Mouse (Mus musculus) megakaryocyte-erythroid progenitor cell, adult 5-6 weeks (primary cell): ENCODE measurements around the gene Ripk1. TPM values are rescaled to one million over a fixed set of nuclear protein-coding genes. Genes with fewer than 3 reads are reported as not detected.

Experiments
- ATAC-seq: replicated peaks from 2 replicates; pipeline ENCODE4 v1.8.0; 2016; ENCODE audit warnings: mild to moderate bottlenecking, inconsistent platforms; ENCODE audit not compliant: severe bottlenecking, poor library complexity, low FRiP score, low TSS enrichment
- total RNA-seq, 2 experiments: library from RNA; stranded (forward) in 1 of 2; stranded (reverse) in 1 of 2; fragments of 200-1000, 215-1000 nt in 1 of 2; fragments of >200 nt in 1 of 2; fragmentation: Nextera tagmentation in 1 of 2; gene quantifications; 2 replicates each; pipeline ENCODE4 v1.2.3; 2014 to 2017

The Ripk1 gene
- total RNA-seq (2014; fragmentation: Nextera tagmentation) (18.8 and 24.6 TPM in 2 replicates), total RNA-seq (2017) (36.3 and 36.9 TPM in 2 replicates)

- peak; percentile 94 for ATAC-seq
Observed at GRCm38 (mm10) chr13:34002058-34003006, at the start of gene Ripk1, which contains the start of gene Serpinb6a. Ripk1 (plus strand) TSS chr13:34002363. Serpinb6a (minus strand) TSS chr13:34002794.

- no peak for ATAC-seq
Observed at GRCm38 (mm10) chr13:33952947-33953346, 49.2 kb upstream of the Ripk1 start.

GRCm38 (mm10) chr13:33956571-33957421 is 45.4 kb upstream of the Ripk1 start:
- peak; percentile 89 for ATAC-seq

GRCm38 (mm10) chr13:33959771-33960170 is 42.4 kb upstream of the Ripk1 start:
- no peak for ATAC-seq

- peak; percentile 79 for ATAC-seq
Observed at GRCm38 (mm10) chr13:33964206-33965046, 37.7 kb upstream of the Ripk1 start, which contains the start of gene Nqo2. Nqo2 (plus strand) TSS chr13:33964687.

GRCm38 (mm10) chr13:33965056-33966024 is 36.8 kb upstream of the Ripk1 start:
- peak; percentile 94 for ATAC-seq

GRCm38 (mm10) chr13:33966025-33966412 is 36.1 kb upstream of the Ripk1 start:
- 0 out of 2 replicates have a peak, but pooled peaks have one; percentile 3 for ATAC-seq

GRCm38 (mm10) chr13:33966574-33966973 is 35.6 kb upstream of the Ripk1 start:
- no peak for ATAC-seq

GRCm38 (mm10) chr13:33989625-33990024 is 12.5 kb upstream of the Ripk1 start:
- no peak for ATAC-seq

GRCm38 (mm10) chr13:33995197-33995596 is 7.0 kb upstream of the Ripk1 start:
- ATAC-seq, result peak; percentile 87

- peak; percentile 13; the same call in 1 of the 2 replicates for ATAC-seq
Observed at GRCm38 (mm10) chr13:34003058-34003457, 895 bp downstream of the Ripk1 start.

GRCm38 (mm10) chr13:34007234-34007633 is 5.1 kb downstream of the Ripk1 start:
- ATAC-seq, result no peak

- no peak for ATAC-seq
Observed at GRCm38 (mm10) chr13:34016927-34017569, 14.9 kb downstream of the Ripk1 start.

GRCm38 (mm10) chr13:34018521-34018920 is 16.4 kb downstream of the Ripk1 start:
- ATAC-seq, result no peak

GRCm38 (mm10) chr13:34021998-34022397 is 19.8 kb downstream of the Ripk1 start:
- no peak for ATAC-seq

GRCm38 (mm10) chr13:34032041-34032440 is 29.9 kb downstream of the Ripk1 start:
- no peak for ATAC-seq

GRCm38 (mm10) chr13:34035424-34035823 is 33.3 kb downstream of the Ripk1 start:
- ATAC-seq, result no peak
